Mouse (Mus musculus) thymus, adult 2 months (tissue): ENCODE results near the gene Car15. TPM values are rescaled to one million over a fixed set of nuclear protein-coding genes. Genes with fewer than 3 reads are reported as not detected.
A peak's percentile ranks its signal among the peaks of the same experiment; 100 is the strongest.

ENCODE experiments used
- DNase-seq: peaks from one replicate; pipeline ENCODE4 v3.0.0; 2021
- H3K27ac ChIP-seq: fragments of 200-500 bp; 2 replicates; pipeline ENCODE4 v1.5.1; 2012; ENCODE audit warnings: low read length, control low read depth; ENCODE audit not compliant: control insufficient read depth, insufficient read depth
- H3K27me3 ChIP-seq: fragments of 200-500 bp; 2 replicates; pipeline ENCODE4 v1.6.1; 2012; ENCODE audit warnings: mild to moderate bottlenecking, low read length, moderate library complexity, mixed read lengths; ENCODE audit not compliant: control insufficient read depth, insufficient read depth
- H3K36me3 ChIP-seq: fragments of 200-500 bp; 2 replicates; pipeline ENCODE4 v1.6.1; 2012; ENCODE audit warnings: mild to moderate bottlenecking, low read length, moderate library complexity; ENCODE audit not compliant: control insufficient read depth, insufficient read depth
- H3K4me1 ChIP-seq: fragments of 200-500 bp; replicated peaks from 2 replicates; pipeline ENCODE4 v1.6.1; 2012; ENCODE audit warnings: low read length; ENCODE audit not compliant: control insufficient read depth, insufficient read depth
- H3K4me3 ChIP-seq: fragments of 200-500 bp; 2 replicates; pipeline ENCODE4 v1.5.1; 2012; ENCODE audit warnings: mild to moderate bottlenecking, low read length, control low read depth, moderate library complexity; ENCODE audit not compliant: control insufficient read depth, insufficient read depth
- CTCF ChIP-seq: fragments of 200-500 bp; IDR thresholded peaks from 2 replicates; pipeline ENCODE4 v1.5.1; 2012; ENCODE audit warnings: mild to moderate bottlenecking, control low read depth, low read length, moderate library complexity, borderline replicate concordance; ENCODE audit not compliant: control insufficient read depth, poor library complexity, insufficient read depth; ENCODE audit errors: extremely low read depth
- POLR2A ChIP-seq: fragments of 200-500 bp; IDR thresholded peaks from 2 replicates; pipeline ENCODE4 v1.6.1; 2012; ENCODE audit warnings: mild to moderate bottlenecking, low read length, control low read depth, moderate library complexity; ENCODE audit not compliant: control insufficient read depth, poor library complexity, insufficient read depth; ENCODE audit errors: extremely low read depth
- WGBS: fragments of 180-500 bp; shearing (Covaris S2); methylation state at CpG from one replicate; pipeline ENCODE4 v1.1.7; 2018; 5-methylcytosine and 5-hydroxymethylcytosine counted together
- polyA plus RNA-seq: library from polyadenylated mRNA; depleted of rRNA; stranded (reverse); fragments of >200 nt; gene quantifications from 2 replicates; pipeline ENCODE4 v1.2.3, GENCODE M21; 2012

Gene Car15
- polyA plus RNA-seq, 1 experiment, result 22.4 TPM

DNA sequence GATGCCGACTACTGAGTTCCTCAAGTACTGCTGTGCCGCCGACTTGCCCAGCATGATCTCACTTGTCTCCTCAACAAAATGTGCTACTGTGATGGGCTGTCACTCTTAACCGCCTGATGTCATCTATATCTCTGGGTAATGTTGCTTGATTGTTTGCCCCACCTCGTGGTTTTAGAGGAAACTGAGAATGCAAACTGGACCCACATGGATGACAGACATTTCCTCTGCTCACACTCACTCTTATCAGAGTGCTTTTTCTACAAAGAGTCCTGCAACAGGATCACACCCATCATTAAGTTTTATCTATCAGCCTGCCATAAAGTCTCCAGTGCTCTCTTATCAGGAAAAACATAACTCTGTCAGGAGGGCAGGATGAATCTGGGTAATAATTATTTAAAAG lies 33.1 kb upstream of the Car15 start:
- H3K27me3 ChIP-seq, result no peaks in the 10 kb centered on the region
- DNase-seq, result no peak
- TF ChIP-seq CTCF, result no peak
- no peak for TF ChIP-seq POLR2A
- H3K4me1 ChIP-seq, result no peaks in the 10 kb centered on the region
- H3K27ac ChIP-seq, result no peak overlapping the region
- peaks cover 15% of the 10 kb centered on the region for H3K36me3 ChIP-seq
- no peak overlapping the region for H3K4me3 ChIP-seq
- 83% methylated on average over 5 of the region's 5 CpGs for WGBS

DNA sequence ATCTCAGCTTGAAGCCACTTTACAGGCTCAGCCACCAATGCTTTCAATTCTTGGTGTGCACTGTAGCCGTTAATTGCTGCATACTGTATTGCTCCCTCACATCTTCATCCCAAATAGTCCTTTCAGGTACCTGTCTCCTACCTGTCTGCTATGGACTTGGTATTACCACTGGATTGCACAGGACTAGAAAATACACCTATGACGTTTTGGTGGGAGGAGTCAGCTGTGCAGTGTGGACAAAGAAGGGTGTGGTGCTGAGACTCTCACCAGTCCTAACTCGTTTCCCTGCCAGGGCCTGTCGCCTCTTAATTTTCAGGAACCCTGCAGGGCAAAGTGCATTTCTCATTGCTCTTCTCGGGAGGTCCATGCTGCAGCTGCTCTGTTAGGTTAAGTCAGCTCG lies 27.6 kb upstream of the Car15 start:
- Histone ChIP-seq H3K36me3 (peaks cover 5% of the 10 kb centered on the region), H3K27ac (no peak overlapping the region), H3K27me3 (no peaks in the 10 kb centered on the region), H3K4me1 (no peaks in the 10 kb centered on the region), H3K4me3 (no peak overlapping the region)
- DNase-seq, result no peak
- TF ChIP-seq CTCF (no peak), POLR2A (no peak)
- 81% methylated on average over 6 of the region's 6 CpGs for WGBS

DNA sequence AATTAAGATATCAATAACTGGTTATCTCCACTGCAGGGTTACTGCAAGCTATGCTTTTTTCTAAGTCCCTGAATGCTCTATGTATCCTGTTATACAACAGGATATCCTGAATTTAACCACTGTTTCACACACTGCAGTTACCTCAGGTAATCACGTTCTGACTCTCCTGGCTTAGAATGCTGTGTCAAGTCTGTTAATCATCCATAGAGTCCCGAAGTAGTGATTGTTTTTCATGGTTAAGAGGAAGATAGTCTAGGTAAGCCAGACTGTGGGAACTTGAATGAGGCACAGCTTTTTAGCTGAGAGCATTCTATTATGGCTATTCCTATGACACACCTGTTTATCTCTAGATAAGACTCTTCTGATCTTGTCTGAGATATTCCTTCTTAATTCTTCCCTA lies 27.1 kb upstream of the Car15 start:
- Histone ChIP-seq H3K27me3 (no peaks in the 10 kb centered on the region), H3K36me3 (peaks cover under 1% of the 10 kb centered on the region; the same call in 1 of the 2 replicates), H3K4me3 (no peak overlapping the region), H3K27ac (no peak overlapping the region), H3K4me1 (no peaks in the 10 kb centered on the region)
- no peak for TF ChIP-seq CTCF
- TF ChIP-seq POLR2A, result no peak
- no peak for DNase-seq
- WGBS, result 35% methylated on average over 2 of the region's 2 CpGs

DNA sequence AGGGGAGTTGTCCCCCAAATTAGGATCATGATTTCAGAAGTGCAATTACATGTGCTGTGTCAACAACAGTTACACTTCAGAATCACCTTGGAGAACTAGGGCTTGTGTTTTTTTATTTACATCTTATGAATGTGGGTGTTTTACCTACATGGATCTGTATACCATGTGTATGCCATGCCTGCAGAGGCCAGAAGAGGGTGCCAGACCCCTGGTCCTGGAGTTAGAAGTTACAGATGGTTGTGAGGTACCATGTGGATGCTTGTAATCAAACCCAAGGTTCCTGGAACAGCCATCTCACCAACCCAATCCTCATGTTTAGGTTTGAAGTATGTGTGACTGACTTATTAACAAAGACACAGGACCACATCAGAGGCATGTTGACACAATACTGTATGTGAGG lies 20.4 kb upstream of the Car15 start:
- Histone ChIP-seq H3K36me3 (peaks cover 48% of the 10 kb centered on the region), H3K4me1 (no peaks in the 10 kb centered on the region), H3K27me3 (no peaks in the 10 kb centered on the region), H3K27ac (no peak overlapping the region), H3K4me3 (no peak overlapping the region)
- TF ChIP-seq POLR2A (no peak), CTCF (no peak)
- DNase-seq, result peak; percentile 19

DNA sequence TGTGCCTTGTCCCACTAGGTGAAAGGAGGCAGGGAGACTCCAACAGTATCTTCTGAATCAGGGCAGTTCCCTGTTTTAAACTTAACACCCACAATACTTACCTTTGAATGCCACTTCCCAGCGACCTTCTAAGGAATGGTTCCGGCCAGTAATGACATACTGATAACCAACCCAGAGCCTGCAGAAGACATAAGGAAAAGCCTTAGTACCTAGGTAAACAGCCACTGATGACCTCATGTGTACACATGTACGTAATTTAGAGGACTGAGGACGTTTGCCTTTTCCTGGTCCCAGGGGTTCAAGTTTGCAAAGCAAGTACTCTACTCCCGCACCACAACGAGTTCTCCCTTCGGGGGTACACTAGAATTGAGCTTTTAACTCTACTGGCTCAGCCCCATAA lies 19.0 kb upstream of the Car15 start:
- Histone ChIP-seq H3K4me3 (no peak overlapping the region), H3K27me3 (no peaks in the 10 kb centered on the region), H3K4me1 (no peaks in the 10 kb centered on the region), H3K36me3 (peaks cover 59% of the 10 kb centered on the region), H3K27ac (no peak overlapping the region)
- no peak for DNase-seq
- TF ChIP-seq POLR2A (no peak), CTCF (no peak)
- WGBS, result 96% methylated on average over 7 of the region's 7 CpGs

DNA sequence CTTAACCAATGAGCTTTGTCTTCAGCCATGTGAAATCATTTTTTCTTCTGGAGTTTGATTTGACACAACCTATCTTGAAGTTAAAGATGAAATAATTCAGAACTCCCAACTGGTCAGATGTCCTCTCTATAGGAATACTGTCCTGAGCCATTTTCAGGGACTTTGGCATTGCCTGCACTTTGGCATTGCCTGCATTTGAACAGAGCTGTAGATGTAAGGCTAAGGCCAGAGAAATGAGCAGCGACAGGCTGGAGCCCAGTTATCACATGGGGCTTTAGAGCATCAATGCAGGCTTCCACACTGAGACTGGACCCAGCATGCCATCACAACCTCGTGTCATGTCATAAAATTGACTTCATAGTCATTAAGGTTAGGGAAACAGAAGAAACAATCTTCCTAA lies 15.1 kb upstream of the Car15 start:
- Histone ChIP-seq H3K27ac (no peak overlapping the region), H3K4me3 (no peak overlapping the region), H3K36me3 (peaks cover 80% of the 10 kb centered on the region), H3K27me3 (no peaks in the 10 kb centered on the region), H3K4me1 (no peaks in the 10 kb centered on the region)
- DNase-seq, result no peak
- no peak for TF ChIP-seq CTCF
- no peak for TF ChIP-seq POLR2A
- WGBS, result 97% methylated on average over 2 of the region's 2 CpGs

DNA sequence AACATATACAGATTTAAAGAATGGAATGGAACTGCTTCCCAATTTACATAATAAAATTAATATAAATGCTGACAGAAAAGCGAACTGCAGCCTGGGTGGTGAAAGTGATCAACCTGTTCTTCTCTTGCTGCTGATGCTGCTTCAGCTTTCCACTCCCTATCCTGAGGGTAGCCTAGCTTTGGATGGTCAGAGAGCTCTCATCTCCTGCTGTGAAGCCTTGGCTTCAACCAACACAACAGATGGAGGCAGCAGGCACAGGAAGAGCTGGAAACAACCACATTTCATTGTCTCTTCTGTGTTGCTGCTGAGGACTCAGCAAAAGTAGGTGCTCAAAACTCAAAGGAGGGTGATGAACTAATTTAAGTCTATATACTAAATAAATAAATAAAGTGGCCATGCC lies 13.7 kb upstream of the Car15 start:
- Histone ChIP-seq H3K4me1 (no peaks in the 10 kb centered on the region), H3K36me3 (peaks cover 76% of the 10 kb centered on the region), H3K27ac (no peak overlapping the region), H3K4me3 (no peak overlapping the region), H3K27me3 (no peaks in the 10 kb centered on the region)
- 98% methylated on average over 1 of the region's 1 CpGs for whole genome bisulfite sequencing
- no peak for DNase-seq
- TF ChIP-seq CTCF (no peak), POLR2A (no peak)
